Mouse (Mus musculus) E14TG2a.4 (cell line): ENCODE results near the gene Tcea2.

Experiments used
- CTCF ChIP-seq: conservative IDR thresholded peaks from 2 replicates; pipeline ENCODE4 v1.5.1; 2014; ENCODE audit warnings: low read length
- NANOG ChIP-seq: IDR thresholded peaks from 2 replicates; pipeline ENCODE4 v1.6.1; 2014; ENCODE audit warnings: borderline replicate concordance, low read length, mixed read lengths
- POU5F1 ChIP-seq: IDR thresholded peaks from 2 replicates; pipeline ENCODE4 v1.6.1; 2014; ENCODE audit warnings: low read length, borderline replicate concordance

- TF ChIP-seq CTCF (no peak), POU5F1 (no peak), NANOG (no peak)
Measured at GRCm38 (mm10) chr2:181653065-181653464, 27.0 kb upstream of the Tcea2 start.
